Mouse (Mus musculus) heart, postnatal 14 days (tissue): ENCODE measurements at regions not wholly inside any gene's neighbourhood (a gene's known extent, or its start where the extent isn't known, plus 50 kb on each side); places are given as distances from the start of the nearest gene placed in this dataset.

Experiments used
- DNase-seq, 2 experiments: peaks; one replicate each; pipeline ENCODE4 v3.0.0; 2021 to 2022
- intact Hi-C: fragments of 180-260 bp; cut with DNase I; formaldehyde crosslinking; loops from one replicate; pipeline ENCODE4 v1.15.1; 2025

DNA sequence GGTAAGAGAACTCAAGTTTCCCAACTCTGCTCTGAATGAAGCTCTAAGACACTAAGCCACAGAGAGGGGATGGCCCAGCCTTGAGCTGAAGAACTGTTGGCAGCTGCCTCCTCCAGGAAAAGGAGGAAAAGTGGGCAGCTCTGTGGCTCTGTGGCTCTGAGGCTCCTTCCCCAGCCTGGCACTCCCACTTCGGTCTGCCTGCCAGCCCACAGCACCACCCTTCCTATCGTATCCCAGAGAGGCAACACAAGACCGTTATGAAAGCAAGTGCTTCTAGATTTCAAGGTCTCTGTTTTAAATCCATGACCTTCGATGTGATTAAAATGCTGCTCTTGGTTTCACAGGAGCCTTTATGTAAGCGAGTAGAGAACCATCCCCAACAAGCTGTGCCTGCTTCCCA lies 53.5 kb upstream of the Kcna5 start:
- DNase-seq: no peak
- intact Hi-C loops: no loop called here

DNA sequence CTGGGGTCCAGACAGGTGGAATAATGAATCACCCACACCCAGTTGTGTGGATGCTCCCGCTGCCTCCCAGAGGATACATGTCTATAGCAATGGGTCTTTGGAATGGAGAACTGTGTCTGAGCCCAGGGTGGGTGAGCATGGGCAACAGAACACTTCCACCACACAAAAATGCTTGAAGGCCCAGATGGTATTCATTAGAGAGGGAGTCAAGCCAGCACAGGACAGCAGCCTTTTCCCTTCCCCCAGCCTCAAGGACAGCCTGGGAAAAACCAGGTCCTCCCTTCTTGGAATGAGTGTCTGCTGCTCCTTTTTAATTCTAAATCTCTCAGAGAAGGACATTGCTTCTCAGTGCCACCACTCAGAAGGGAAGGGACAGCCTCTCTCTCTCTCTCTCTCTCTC lies 52.3 kb upstream of the Kcna5 start:
- DNase-seq: no peak
- intact Hi-C loops: no loop called here

DNA sequence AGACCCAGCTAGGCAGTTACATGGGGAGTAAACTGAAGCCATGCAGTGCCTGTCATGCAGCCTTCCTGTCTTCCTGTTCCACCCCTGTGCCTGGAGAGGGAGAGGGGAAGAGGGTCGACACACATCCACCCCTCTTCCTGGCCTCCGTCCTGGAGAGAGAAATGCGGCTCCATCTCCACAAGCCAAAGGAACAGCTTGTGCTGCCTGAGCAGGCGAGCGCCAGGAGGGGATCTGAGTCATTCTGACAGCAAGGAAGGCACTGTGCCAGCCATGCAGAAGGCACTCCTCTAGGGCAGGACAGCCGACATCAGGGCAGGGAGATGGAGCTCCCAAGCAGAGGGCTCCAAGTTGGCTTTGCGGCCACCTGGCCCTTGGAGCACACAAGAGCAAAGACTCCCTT lies 50.6 kb upstream of the Kcna5 start:
- peak; percentile 51 to 52 for DNase-seq
- intact Hi-C loops: no loop called here
